Mouse (Mus musculus) liver, embryonic 14.5 days (tissue): Measurements from ENCODE around the gene St6galnac6. TPM values are rescaled to one million over a fixed set of nuclear protein-coding genes. Genes with fewer than 3 reads are reported as not detected.
A peak's percentile ranks its signal among the peaks of the same experiment; 100 is the strongest.

ENCODE experiments used
- ATAC-seq: fragments of 200-750 bp; cut with Nextera tagmentation; 2 replicates; pipeline ENCODE4 v1.8.0; 2017; ENCODE audit warnings: moderate number of reproducible peaks, mild to moderate bottlenecking, moderate library complexity; ENCODE audit not compliant: insufficient read depth
- DNase-seq, 3 experiments: peaks; one replicate each; pipeline ENCODE4 v3.0.0-alpha.2; 2012 to 2013; ENCODE audit warnings: low read depth in 3 of 3, low spot score in 3 of 3
- H3K27ac ChIP-seq: fragments of 300-500 bp; sonication (generic); 2 replicates; pipeline ENCODE4 v1.5.1; 2014; ENCODE audit warnings: moderate library complexity, mild to moderate bottlenecking, control low read depth, inconsistent platforms
- H3K27me3 ChIP-seq: fragments of 300-500 bp; sonication (generic); 2 replicates; pipeline ENCODE4 v1.6.1; 2014; ENCODE audit warnings: mild to moderate bottlenecking, low read length, moderate library complexity; ENCODE audit not compliant: control insufficient read depth, insufficient read depth
- H3K36me3 ChIP-seq: fragments of 300-500 bp; sonication (generic); replicated peaks from 2 replicates; pipeline ENCODE4 v1.6.1; 2014; ENCODE audit warnings: low read depth; ENCODE audit not compliant: control insufficient read depth, insufficient read depth
- H3K4me1 ChIP-seq, 2 experiments: fragments of 200-500 bp in 1 of 2; fragments of 300-500 bp in 1 of 2; sonication (generic) in 1 of 2; replicated peaks; 2 replicates each; pipeline ENCODE4 v1.6.1; 2012 to 2014; ENCODE audit warnings: antibody characterized with exemption in 1 of 2, inconsistent platforms in 1 of 2, low read length in 1 of 2; ENCODE audit not compliant: control insufficient read depth in 2 of 2, insufficient read depth in 2 of 2
- H3K4me2 ChIP-seq: fragments of 300-500 bp; sonication (generic); 2 replicates; pipeline ENCODE4 v1.6.1; 2014; ENCODE audit warnings: low read depth, mild to moderate bottlenecking, control low read depth, moderate library complexity
- H3K4me3 ChIP-seq, 2 experiments: fragments of 200-500 bp in 1 of 2; fragments of 300-500 bp in 1 of 2; sonication (generic) in 1 of 2; 2 replicates each; pipeline ENCODE4 v1.5.1; 2012 to 2014; ENCODE audit warnings: low read depth in 2 of 2, low read length in 2 of 2, mild to moderate bottlenecking in 2 of 2, control low read depth in 1 of 2, inconsistent platforms in 1 of 2, moderate library complexity in 1 of 2; ENCODE audit not compliant: insufficient read depth in 1 of 2
- H3K9ac ChIP-seq: fragments of 300-500 bp; sonication (generic); replicated peaks from 2 replicates; pipeline ENCODE4 v1.6.1; 2014; ENCODE audit warnings: mild to moderate bottlenecking, control low read depth, moderate library complexity
- H3K9me3 ChIP-seq: fragments of 300-500 bp; sonication (generic); 2 replicates; pipeline ENCODE4 v1.6.1; 2016; ENCODE audit warnings: low read length, mixed read lengths; ENCODE audit not compliant: control insufficient read depth
- CTCF ChIP-seq: IDR thresholded peaks from 2 replicates; pipeline ENCODE4 v1.5.1; 2016; ENCODE audit warnings: antibody characterized with exemption, low read depth, control low read depth
- EP300 ChIP-seq: IDR thresholded peaks from 2 replicates; pipeline ENCODE4 v1.6.1; 2016; ENCODE audit warnings: antibody characterized with exemption, low read depth
- WGBS: fragments of 180-500 bp; shearing (Covaris S2); extraction: QIAGEN DNeasy Blood & Tissue Kit; methylation state at CpG from one replicate; pipeline ENCODE4 v1.1.7; 2014; ENCODE audit not compliant: insufficient replicate concordance; 5-methylcytosine and 5-hydroxymethylcytosine counted together
- polyA plus RNA-seq, 2 experiments: library from polyadenylated mRNA; depleted of rRNA in 1 of 2; stranded (reverse) in 1 of 2; unstranded in 1 of 2; fragments of >200 nt; fragmentation: Nextera tagmentation in 1 of 2; extraction: Ambion mirVana in 1 of 2; gene quantifications; 2 replicates each; pipeline versions ENCODE4 v1.2.1 to v1.2.3; 2012 to 2014

St6galnac6 gene
- polyA plus RNA-seq, 2 experiments: 3.2 to 9.9 TPM

- H3K4me1 ChIP-seq: peaks cover 0 to 8% of the 10 kb centered on the region in 2 experiments; a peak in 2 of 4 replicates
- no peak for ATAC-seq
- no peak overlapping the region for H3K4me2 ChIP-seq
- H3K27ac ChIP-seq: no peak overlapping the region
- 61% methylated on average over 9 of the region's 9 CpGs for WGBS
- TF ChIP-seq EP300 (no peak), CTCF (no peak)
- H3K9ac ChIP-seq: no peak overlapping the region
- H3K27me3 ChIP-seq: no peaks in the 10 kb centered on the region
- no peak for DNase-seq
- H3K4me3 ChIP-seq: no peak overlapping the region
- H3K36me3 ChIP-seq: no peaks in the 10 kb centered on the region
- H3K9me3 ChIP-seq: no peaks in the 10 kb centered on the region
These were observed 29.9 kb downstream of the St6galnac6 start for GRCm38 (mm10) chr2:32629276-32629976.

GRCm38 (mm10) chr2:32630036-32630435 lies 30.5 kb downstream of the St6galnac6 start:
- ATAC-seq: no peak
- Histone ChIP-seq H3K9ac (no peak overlapping the region), H3K27ac (no peak overlapping the region), H3K9me3 (no peaks in the 10 kb centered on the region), H3K4me1 (peaks cover 0 to 6% of the 10 kb centered on the region in 2 experiments; a peak in 2 of 4 replicates), H3K4me3 (no peak overlapping the region), H3K4me2 (no peak overlapping the region), H3K36me3 (no peaks in the 10 kb centered on the region), H3K27me3 (no peaks in the 10 kb centered on the region)
- no peak for DNase-seq
- TF ChIP-seq CTCF (no peak), EP300 (no peak)
- WGBS: 73% methylated on average over 9 of the region's 9 CpGs

DNA sequence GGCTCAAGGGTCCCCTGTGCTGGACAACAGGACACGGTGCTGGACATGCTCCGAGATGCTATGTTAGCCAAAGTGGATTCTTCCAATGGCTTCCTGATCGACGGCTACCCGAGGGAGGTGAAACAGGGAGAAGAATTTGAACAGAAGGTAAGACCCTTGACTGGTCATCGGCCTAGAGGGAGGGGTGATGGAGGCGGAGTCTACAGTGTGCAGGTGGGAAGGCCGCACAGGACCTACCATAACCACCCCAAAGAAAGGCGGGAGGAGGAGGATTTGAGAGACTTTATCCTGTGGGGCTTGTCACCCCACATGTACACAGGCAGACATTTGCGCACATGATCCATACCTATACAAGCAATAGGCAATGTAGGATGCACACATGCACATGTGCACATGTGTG lies 31.5 kb downstream of the St6galnac6 start:
- Histone ChIP-seq H3K27me3 (no peaks in the 10 kb centered on the region), H3K4me1 (no peaks in the 10 kb centered on the region), H3K9ac (no peak overlapping the region), H3K9me3 (no peaks in the 10 kb centered on the region), H3K4me3 (no peak overlapping the region), H3K36me3 (no peaks in the 10 kb centered on the region), H3K27ac (no peak overlapping the region), H3K4me2 (no peak overlapping the region)
- ATAC-seq: no peak
- 75% methylated on average over 10 of the region's 10 CpGs for WGBS
- DNase-seq: no peak
- TF ChIP-seq CTCF: no peak
- TF ChIP-seq EP300: no peak

- peak; percentile 57; the same call in 1 of the 2 replicates for ATAC-seq
- H3K27me3 ChIP-seq: no peaks in the 10 kb centered on the region
- no peak overlapping the region for H3K27ac ChIP-seq
- peak; percentile 96 for TF ChIP-seq CTCF
- TF ChIP-seq EP300: no peak
- H3K36me3 ChIP-seq: no peaks in the 10 kb centered on the region
- whole genome bisulfite sequencing: 35% methylated on average over 7 of the region's 7 CpGs
- no peak overlapping the region for H3K4me2 ChIP-seq
- no peak overlapping the region for H3K4me3 ChIP-seq
- no peaks in the 10 kb centered on the region for H3K4me1 ChIP-seq
- no peaks in the 10 kb centered on the region for H3K9me3 ChIP-seq
- DNase-seq: peak in 2 of 3 experiments; percentile 57 to 68
- H3K9ac ChIP-seq: no peak overlapping the region
These were observed 32.4 kb downstream of the St6galnac6 start for GRCm38 (mm10) chr2:32631737-32632394.

GRCm38 (mm10) chr2:32633660-32634059 lies 34.2 kb downstream of the St6galnac6 start:
- TF ChIP-seq CTCF: no peak
- no peak for TF ChIP-seq EP300
- no peak for ATAC-seq
- no peaks in the 10 kb centered on the region for H3K27me3 ChIP-seq
- no peak overlapping the region for H3K27ac ChIP-seq
- no peak overlapping the region for H3K4me3 ChIP-seq
- 65% methylated on average over 5 of the region's 5 CpGs for WGBS
- no peaks in the 10 kb centered on the region for H3K36me3 ChIP-seq
- no peak for DNase-seq
- H3K9me3 ChIP-seq: no peaks in the 10 kb centered on the region
- no peak overlapping the region for H3K4me2 ChIP-seq
- peaks cover 0 to 2% of the 10 kb centered on the region in 2 experiments; a peak in 1 of 4 replicates for H3K4me1 ChIP-seq
- H3K9ac ChIP-seq: no peak overlapping the region
